Mouse (Mus musculus) heart, embryonic 12.5 days (tissue): Measurements from ENCODE around the gene Gnptab. TPM values are rescaled to one million over a fixed set of nuclear protein-coding genes. Genes with fewer than 3 reads are reported as not detected.
A peak's percentile ranks its signal among the peaks of the same experiment; 100 is the strongest.

Source experiments
- ATAC-seq: fragments of 200-750 bp; cut with Nextera tagmentation; 2 replicates; pipeline ENCODE4 v1.8.0; 2017; ENCODE audit warnings: moderate TSS enrichment, moderate library complexity; ENCODE audit not compliant: insufficient number of reproducible peaks, low FRiP score
- H3K27ac ChIP-seq: fragments of 300-500 bp; sonication (generic); 2 replicates; pipeline ENCODE4 v1.5.1; 2016; ENCODE audit warnings: mild to moderate bottlenecking, moderate library complexity; ENCODE audit not compliant: poor library complexity, severe bottlenecking
- H3K27me3 ChIP-seq: fragments of 300-500 bp; sonication (generic); replicated peaks from 2 replicates; pipeline ENCODE4 v1.6.1; 2016; ENCODE audit warnings: mild to moderate bottlenecking, moderate library complexity
- H3K36me3 ChIP-seq: fragments of 300-500 bp; sonication (generic); 2 replicates; pipeline ENCODE4 v1.6.1; 2016; ENCODE audit warnings: mild to moderate bottlenecking, moderate library complexity
- H3K4me1 ChIP-seq: fragments of 300-500 bp; sonication (generic); replicated peaks from 2 replicates; pipeline ENCODE4 v1.6.1; 2016; ENCODE audit warnings: mild to moderate bottlenecking
- H3K4me2 ChIP-seq: fragments of 300-500 bp; sonication (generic); 2 replicates; pipeline ENCODE4 v1.6.1; 2016; ENCODE audit warnings: mild to moderate bottlenecking, moderate library complexity
- H3K4me3 ChIP-seq: fragments of 300-500 bp; sonication (generic); 2 replicates; pipeline ENCODE4 v1.5.1; 2016; ENCODE audit warnings: mild to moderate bottlenecking
- H3K9ac ChIP-seq: fragments of 300-500 bp; sonication (generic); 2 replicates; pipeline ENCODE4 v1.6.1; 2016; ENCODE audit warnings: mild to moderate bottlenecking, moderate library complexity
- H3K9me3 ChIP-seq: fragments of 300-500 bp; sonication (generic); replicated peaks from 2 replicates; pipeline ENCODE4 v1.6.1; 2016; ENCODE audit warnings: mild to moderate bottlenecking, moderate library complexity
- WGBS: fragments of 180-500 bp; shearing (Covaris S2); methylation state at CpG from one replicate; pipeline ENCODE4 v1.1.7; 2016; 5-methylcytosine and 5-hydroxymethylcytosine counted together
- polyA plus RNA-seq: library from polyadenylated mRNA; unstranded; fragments of >200 nt; fragmentation: Nextera tagmentation; extraction: Ambion mirVana; gene quantifications from 2 replicates; pipeline ENCODE4 v1.2.1, GENCODE M21; 2016

Gnptab gene
- 11.2 and 12.8 TPM in 2 replicates for polyA plus RNA-seq

GRCm38 (mm10) chr10:88379013-88379885 is at the start of gene Gnptab, which contains the start of gene Dram1:
TSS of gene Gnptab (plus strand) at chr10:88379132.
TSS of gene Dram1 (minus strand) at chr10:88379080.
- Histone ChIP-seq H3K27ac (peak within 1 kb of the TSS; percentile 26; the same call in 1 of the 2 replicates), H3K27me3 (no peaks in the 10 kb centered on the region), H3K9ac (peak within 1 kb of the TSS; percentile 83), H3K4me2 (peak within 1 kb of the TSS; percentile 86), H3K9me3 (no peaks in the 10 kb centered on the region), H3K4me1 (peaks cover 31% of the 10 kb centered on the region), H3K4me3 (peak within 1 kb of the TSS; percentile 88), H3K36me3 (no peaks in the 10 kb centered on the region)
- ATAC-seq: peak; percentile 86
- under 1% methylated on average over 87 of the region's 87 CpGs for WGBS

- H3K27ac ChIP-seq: no peak overlapping the region
- H3K4me1 ChIP-seq: no peaks in the 10 kb centered on the region
- H3K4me3 ChIP-seq: no peak overlapping the region
- H3K36me3 ChIP-seq: no peaks in the 10 kb centered on the region
- no peak overlapping the region for H3K9ac ChIP-seq
- 34% methylated on average over 5 of the region's 5 CpGs for WGBS
- no peak for ATAC-seq
- no peaks in the 10 kb centered on the region; the same call in 1 of the 2 replicates for H3K9me3 ChIP-seq
- H3K4me2 ChIP-seq: no peak overlapping the region
- no peaks in the 10 kb centered on the region for H3K27me3 ChIP-seq
These were observed 48.2 kb upstream of the Gnptab start for GRCm38 (mm10) chr10:88330695-88331094.

- Histone ChIP-seq H3K4me1 (peaks cover under 1% of the 10 kb centered on the region; the same call in 1 of the 2 replicates), H3K4me3 (no peak overlapping the region), H3K9ac (no peak overlapping the region), H3K27ac (no peak overlapping the region), H3K27me3 (no peaks in the 10 kb centered on the region), H3K36me3 (no peaks in the 10 kb centered on the region), H3K4me2 (no peak overlapping the region), H3K9me3 (no peaks in the 10 kb centered on the region; the same call in 1 of the 2 replicates)
- no peak for ATAC-seq
- WGBS: 84% methylated on average over 9 of the region's 9 CpGs
These were observed 38.3 kb upstream of the Gnptab start for GRCm38 (mm10) chr10:88340660-88341059.

- H3K4me1 ChIP-seq: peaks cover 8% of the 10 kb centered on the region
- H3K36me3 ChIP-seq: no peaks in the 10 kb centered on the region
- H3K4me2 ChIP-seq: no peak overlapping the region
- WGBS: 79% methylated on average over 6 of the region's 6 CpGs
- no peak for ATAC-seq
- H3K9me3 ChIP-seq: no peaks in the 10 kb centered on the region
- no peaks in the 10 kb centered on the region for H3K27me3 ChIP-seq
- H3K27ac ChIP-seq: no peak overlapping the region
- H3K9ac ChIP-seq: no peak overlapping the region
- H3K4me3 ChIP-seq: no peak overlapping the region
These were observed 37.6 kb upstream of the Gnptab start for GRCm38 (mm10) chr10:88341368-88341767.

GRCm38 (mm10) chr10:88345899-88346401 is 33.0 kb upstream of the Gnptab start:
- no peak overlapping the region for H3K4me3 ChIP-seq
- H3K9me3 ChIP-seq: no peaks in the 10 kb centered on the region
- no peak overlapping the region for H3K9ac ChIP-seq
- no peak for ATAC-seq
- no peak overlapping the region for H3K27ac ChIP-seq
- H3K4me1 ChIP-seq: peaks cover 10% of the 10 kb centered on the region
- H3K27me3 ChIP-seq: no peaks in the 10 kb centered on the region
- H3K36me3 ChIP-seq: no peaks in the 10 kb centered on the region
- peak overlapping the region; percentile 37 for H3K4me2 ChIP-seq
- 42% methylated on average over 11 of the region's 11 CpGs for WGBS

GRCm38 (mm10) chr10:88346454-88347245 is 32.3 kb upstream of the Gnptab start:
- Histone ChIP-seq H3K9me3 (no peaks in the 10 kb centered on the region), H3K27ac (no peak overlapping the region), H3K36me3 (no peaks in the 10 kb centered on the region), H3K4me3 (no peak overlapping the region), H3K4me2 (peak overlapping the region; percentile 37), H3K4me1 (peaks cover 14% of the 10 kb centered on the region), H3K27me3 (no peaks in the 10 kb centered on the region), H3K9ac (no peak overlapping the region)
- no peak for ATAC-seq
- 65% methylated on average over 12 of the region's 12 CpGs for WGBS

- Histone ChIP-seq H3K4me2 (no peak overlapping the region), H3K4me1 (peaks cover 14% of the 10 kb centered on the region), H3K9me3 (no peaks in the 10 kb centered on the region), H3K4me3 (no peak overlapping the region), H3K27me3 (no peaks in the 10 kb centered on the region), H3K27ac (no peak overlapping the region), H3K9ac (no peak overlapping the region), H3K36me3 (no peaks in the 10 kb centered on the region)
- no peak for ATAC-seq
- 36% methylated on average over 8 of the region's 8 CpGs for WGBS
These were observed 29.1 kb upstream of the Gnptab start for GRCm38 (mm10) chr10:88349800-88350199.

GRCm38 (mm10) chr10:88350687-88351086 is 28.2 kb upstream of the Gnptab start:
- Histone ChIP-seq H3K36me3 (no peaks in the 10 kb centered on the region), H3K9me3 (no peaks in the 10 kb centered on the region), H3K4me3 (no peak overlapping the region), H3K4me2 (no peak overlapping the region), H3K4me1 (peaks cover 13% of the 10 kb centered on the region), H3K27me3 (no peaks in the 10 kb centered on the region), H3K27ac (no peak overlapping the region), H3K9ac (no peak overlapping the region)
- WGBS: 68% methylated on average over 2 of the region's 2 CpGs
- no peak for ATAC-seq

GRCm38 (mm10) chr10:88351411-88352103 is 27.4 kb upstream of the Gnptab start:
- Histone ChIP-seq H3K4me3 (no peak overlapping the region), H3K36me3 (no peaks in the 10 kb centered on the region), H3K4me2 (no peak overlapping the region), H3K9me3 (no peaks in the 10 kb centered on the region), H3K27ac (no peak overlapping the region), H3K4me1 (peaks cover 5% of the 10 kb centered on the region), H3K27me3 (0 out of 2 replicates have a peak, but pooled peaks cover 4% of the 10 kb centered on the region), H3K9ac (no peak overlapping the region)
- ATAC-seq: no peak
- WGBS: 35% methylated on average over 5 of the region's 5 CpGs

GRCm38 (mm10) chr10:88352549-88352948 is 26.4 kb upstream of the Gnptab start:
- ATAC-seq: no peak
- Histone ChIP-seq H3K4me1 (0 out of 2 replicates have a peak, but pooled peaks cover 8% of the 10 kb centered on the region), H3K27ac (no peak overlapping the region), H3K36me3 (no peaks in the 10 kb centered on the region), H3K9me3 (no peaks in the 10 kb centered on the region), H3K9ac (no peak overlapping the region), H3K4me3 (no peak overlapping the region), H3K27me3 (0 out of 2 replicates have a peak, but pooled peaks cover 6% of the 10 kb centered on the region), H3K4me2 (no peak overlapping the region)
- 57% methylated on average over 2 of the region's 2 CpGs for WGBS
